Mouse (Mus musculus): ENCODE results near the gene Inip. TPM values are rescaled to one million over a fixed set of nuclear protein-coding genes. Genes with fewer than 3 reads are reported as not detected.
"Not testable (repeated sequence)": the region's sequence is repeated elsewhere in the genome, so short reads cannot be mapped to it uniquely, and the experiment has no call there.

Gene Inip
- total and polyA plus RNA-seq, 2 experiments: 2.3 to 3.4 TPM

DNA sequence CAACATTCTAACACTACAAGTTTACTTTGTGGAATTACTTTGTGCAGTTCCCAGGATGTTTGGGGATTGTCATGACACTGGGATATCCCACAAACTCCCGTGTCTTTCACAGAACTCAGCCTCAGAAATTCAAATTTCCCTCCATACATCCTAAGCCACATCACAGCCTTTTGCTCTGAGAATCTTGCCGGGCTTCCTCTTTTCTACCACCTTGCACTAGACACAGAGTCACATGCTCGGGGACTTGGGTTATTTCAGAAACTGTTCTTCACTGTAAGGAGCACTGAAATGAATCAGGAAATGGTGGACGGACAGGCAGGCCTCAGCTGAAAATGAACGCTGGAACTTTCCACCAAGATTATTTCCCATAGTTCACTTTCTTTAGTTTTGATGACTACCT is 2.0 kb upstream of the Inip start:
- Histone ChIP-seq H3K27me3 (ENCODE audit: control insufficient read depth, insufficient read depth, low read length) (no peaks in the 10 kb centered on the region), H3K36me3 (ENCODE audit: control insufficient read depth, insufficient read depth, low read length) (no peaks in the 10 kb centered on the region), H3K4me3 (ENCODE audit: insufficient read depth, low read depth, low read length) (no peak overlapping the region), H3K9ac (ENCODE audit: low read depth, low read length) (no peak overlapping the region), H3K27ac (replicated peaks; ENCODE audit: insufficient read depth, low read depth, low read length) (no peak overlapping the region), H3K4me1 (ENCODE audit: control insufficient read depth, insufficient read depth, low read length) (peaks cover 3% of the 10 kb centered on the region; the same call in 1 of the 2 replicates), H3K79me2 (ENCODE audit: control insufficient read depth, insufficient read depth, low read length) (peaks cover 10% of the 10 kb centered on the region; the same call in 1 of the 2 replicates)
- DNase-seq (ENCODE audit: extremely low read depth, low read depth, low spot score): no peak
- TF ChIP-seq CTCF (IDR thresholded peaks at IDR 0.05; ENCODE audit: low read depth, low read length) (no peak), POLR2A (IDR thresholded peaks at IDR 0.05; ENCODE audit: extremely low read depth, insufficient read depth, low read length) (no peak)
- WGBS: 80% methylated on average over 5 of the region's 5 CpGs

- WGBS: 75% methylated on average over 4 of the region's 4 CpGs
- no peak for DNase-seq (ENCODE audit: extremely low read depth, low read depth, low spot score)
- no peak overlapping the region for H3K9ac ChIP-seq (ENCODE audit: low read depth, low read length)
- TF ChIP-seq CTCF (IDR thresholded peaks at IDR 0.05; ENCODE audit: low read depth, low read length) (no peak), POLR2A (IDR thresholded peaks at IDR 0.05; ENCODE audit: extremely low read depth, insufficient read depth, low read length) (no peak)
- H3K79me2 ChIP-seq (ENCODE audit: control insufficient read depth, insufficient read depth, low read length): peaks cover 9% of the 10 kb centered on the region; the same call in 1 of the 2 replicates
- no peaks in the 10 kb centered on the region for H3K36me3 ChIP-seq (ENCODE audit: control insufficient read depth, insufficient read depth, low read length)
- peaks cover 3% of the 10 kb centered on the region; the same call in 1 of the 2 replicates for H3K4me1 ChIP-seq (ENCODE audit: control insufficient read depth, insufficient read depth, low read length)
- no peak overlapping the region for H3K27ac ChIP-seq (replicated peaks; ENCODE audit: insufficient read depth, low read depth, low read length)
- H3K27me3 ChIP-seq (ENCODE audit: control insufficient read depth, insufficient read depth, low read length): no peaks in the 10 kb centered on the region
- H3K4me3 ChIP-seq (ENCODE audit: insufficient read depth, low read depth, low read length): no peak overlapping the region
Measured at GRCm38 (mm10) chr4:59802792-59803191, 1.4 kb upstream of the Inip start.

- Histone ChIP-seq H3K27ac (replicated peaks; ENCODE audit: insufficient read depth, low read depth, low read length) (no peak overlapping the region), H3K4me3 (ENCODE audit: insufficient read depth, low read depth, low read length) (no peak overlapping the region), H3K36me3 (ENCODE audit: control insufficient read depth, insufficient read depth, low read length) (no peaks in the 10 kb centered on the region), H3K9ac (ENCODE audit: low read depth, low read length) (no peak overlapping the region), H3K27me3 (ENCODE audit: control insufficient read depth, insufficient read depth, low read length) (no peaks in the 10 kb centered on the region), H3K79me2 (ENCODE audit: control insufficient read depth, insufficient read depth, low read length) (peaks cover 6% of the 10 kb centered on the region; the same call in 1 of the 2 replicates), H3K4me1 (ENCODE audit: control insufficient read depth, insufficient read depth, low read length) (peaks cover 3% of the 10 kb centered on the region; the same call in 1 of the 2 replicates)
- TF ChIP-seq CTCF (IDR thresholded peaks at IDR 0.05; ENCODE audit: low read depth, low read length) (no peak), POLR2A (IDR thresholded peaks at IDR 0.05; ENCODE audit: extremely low read depth, insufficient read depth, low read length) (no peak)
- 94% methylated on average over 6 of the region's 6 CpGs for WGBS
- no peak for DNase-seq (ENCODE audit: extremely low read depth, low read depth, low spot score)
Measured at GRCm38 (mm10) chr4:59802107-59802506, 718 bp upstream of the Inip start.

DNA sequence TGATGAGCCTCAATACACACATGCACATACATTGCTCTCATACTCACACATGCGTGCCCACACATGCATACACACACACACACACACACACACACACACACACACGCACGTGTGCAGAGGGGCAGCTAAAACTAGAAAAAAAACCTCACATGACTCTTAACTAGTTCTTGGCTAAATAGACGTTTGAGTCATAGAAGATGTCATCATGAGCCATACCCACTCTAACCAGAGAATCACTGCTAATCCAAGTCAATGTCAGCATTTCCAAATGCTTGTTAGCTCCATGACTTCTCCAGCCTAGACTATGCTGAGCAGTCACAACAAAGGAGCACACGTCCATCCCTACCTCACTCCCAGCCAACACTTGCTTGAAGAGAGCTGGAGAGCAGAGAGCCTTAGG is 1.2 kb downstream of the Inip start:
- no peaks in the 10 kb centered on the region for H3K36me3 ChIP-seq (ENCODE audit: control insufficient read depth, insufficient read depth, low read length)
- H3K27ac ChIP-seq (replicated peaks; ENCODE audit: insufficient read depth, low read depth, low read length): no peak overlapping the region
- H3K9ac ChIP-seq (ENCODE audit: low read depth, low read length): no peak overlapping the region
- WGBS: 88% methylated on average over 5 of the region's 5 CpGs
- no peaks in the 10 kb centered on the region for H3K79me2 ChIP-seq (ENCODE audit: control insufficient read depth, insufficient read depth, low read length)
- no peaks in the 10 kb centered on the region for H3K4me1 ChIP-seq (ENCODE audit: control insufficient read depth, insufficient read depth, low read length)
- H3K4me3 ChIP-seq (ENCODE audit: insufficient read depth, low read depth, low read length): no peak overlapping the region
- DNase-seq (ENCODE audit: extremely low read depth, low read depth, low spot score): no peak
- no peaks in the 10 kb centered on the region for H3K27me3 ChIP-seq (ENCODE audit: control insufficient read depth, insufficient read depth, low read length)
- TF ChIP-seq POLR2A (IDR thresholded peaks at IDR 0.05; ENCODE audit: extremely low read depth, insufficient read depth, low read length) (no peak), CTCF (IDR thresholded peaks at IDR 0.05; ENCODE audit: low read depth, low read length) (no peak)

- Histone ChIP-seq H3K27me3 (ENCODE audit: control insufficient read depth, insufficient read depth, low read length) (no peaks in the 10 kb centered on the region), H3K36me3 (ENCODE audit: control insufficient read depth, insufficient read depth, low read length) (no peaks in the 10 kb centered on the region), H3K27ac (replicated peaks; ENCODE audit: insufficient read depth, low read depth, low read length) (no peak overlapping the region), H3K79me2 (ENCODE audit: control insufficient read depth, insufficient read depth, low read length) (no peaks in the 10 kb centered on the region), H3K9ac (ENCODE audit: low read depth, low read length) (no peak overlapping the region), H3K4me1 (ENCODE audit: control insufficient read depth, insufficient read depth, low read length) (no peaks in the 10 kb centered on the region), H3K4me3 (ENCODE audit: insufficient read depth, low read depth, low read length) (no peak overlapping the region)
- no peak for TF ChIP-seq CTCF (IDR thresholded peaks at IDR 0.05; ENCODE audit: low read depth, low read length)
- TF ChIP-seq POLR2A (IDR thresholded peaks at IDR 0.05; ENCODE audit: extremely low read depth, insufficient read depth, low read length): no peak
- 61% methylated on average over 2 of the region's 2 CpGs for WGBS
- no peak for DNase-seq (ENCODE audit: extremely low read depth, low read depth, low spot score)
Measured at GRCm38 (mm10) chr4:59795788-59796455, 5.5 kb downstream of the Inip start.

GRCm38 (mm10) chr4:59794116-59794515 is 7.3 kb downstream of the Inip start:
- no peak overlapping the region for H3K9ac ChIP-seq (ENCODE audit: low read depth, low read length)
- TF ChIP-seq POLR2A (IDR thresholded peaks at IDR 0.05; ENCODE audit: extremely low read depth, insufficient read depth, low read length): no peak
- no peak for TF ChIP-seq CTCF (IDR thresholded peaks at IDR 0.05; ENCODE audit: low read depth, low read length)
- 86% methylated on average over 2 of the region's 2 CpGs for WGBS

GRCm38 (mm10) chr4:59793626-59794025 is 7.8 kb downstream of the Inip start:
- H3K9ac ChIP-seq (ENCODE audit: low read depth, low read length): not testable (repeated sequence)
- 78% methylated on average over 2 of the region's 2 CpGs for WGBS

More at GRCm38 (mm10) chr4:59794116-59794515, 7.3 kb downstream of the Inip start:
- Histone ChIP-seq H3K27me3 (ENCODE audit: control insufficient read depth, insufficient read depth, low read length) (no peaks in the 10 kb centered on the region), H3K27ac (replicated peaks; ENCODE audit: insufficient read depth, low read depth, low read length) (no peak overlapping the region), H3K36me3 (ENCODE audit: control insufficient read depth, insufficient read depth, low read length) (no peaks in the 10 kb centered on the region), H3K79me2 (ENCODE audit: control insufficient read depth, insufficient read depth, low read length) (no peaks in the 10 kb centered on the region), H3K4me3 (ENCODE audit: insufficient read depth, low read depth, low read length) (no peak overlapping the region), H3K4me1 (ENCODE audit: control insufficient read depth, insufficient read depth, low read length) (no peaks in the 10 kb centered on the region)
- DNase-seq (ENCODE audit: extremely low read depth, low read depth, low spot score): no peak

More at GRCm38 (mm10) chr4:59793626-59794025, 7.8 kb downstream of the Inip start:
- not testable (repeated sequence) for DNase-seq (ENCODE audit: extremely low read depth, low read depth, low spot score); H3K27ac ChIP-seq (replicated peaks; ENCODE audit: insufficient read depth, low read depth, low read length); H3K36me3 ChIP-seq (ENCODE audit: control insufficient read depth, insufficient read depth, low read length); H3K4me3 ChIP-seq (ENCODE audit: insufficient read depth, low read depth, low read length); H3K4me1 ChIP-seq (ENCODE audit: control insufficient read depth, insufficient read depth, low read length); H3K27me3 ChIP-seq (ENCODE audit: control insufficient read depth, insufficient read depth, low read length); H3K79me2 ChIP-seq (ENCODE audit: control insufficient read depth, insufficient read depth, low read length)
